Mouse (Mus musculus) E14TG2a.4 (cell line): ENCODE measurements around the gene Ipo11.

Source experiments
- CTCF ChIP-seq: conservative IDR thresholded peaks from 2 replicates; pipeline ENCODE4 v1.5.1; 2014; ENCODE audit warnings: low read length
- POU5F1 ChIP-seq: IDR thresholded peaks from 2 replicates; pipeline ENCODE4 v1.6.1; 2014; ENCODE audit warnings: low read length, borderline replicate concordance

- TF ChIP-seq CTCF (no peak), POU5F1 (no peak)
These were observed 71.2 kb downstream of the Ipo11 start for GRCm38 (mm10) chr13:106865547-106865946.
